Mouse (Mus musculus): Measurements from ENCODE around the gene Tec.

DNA sequence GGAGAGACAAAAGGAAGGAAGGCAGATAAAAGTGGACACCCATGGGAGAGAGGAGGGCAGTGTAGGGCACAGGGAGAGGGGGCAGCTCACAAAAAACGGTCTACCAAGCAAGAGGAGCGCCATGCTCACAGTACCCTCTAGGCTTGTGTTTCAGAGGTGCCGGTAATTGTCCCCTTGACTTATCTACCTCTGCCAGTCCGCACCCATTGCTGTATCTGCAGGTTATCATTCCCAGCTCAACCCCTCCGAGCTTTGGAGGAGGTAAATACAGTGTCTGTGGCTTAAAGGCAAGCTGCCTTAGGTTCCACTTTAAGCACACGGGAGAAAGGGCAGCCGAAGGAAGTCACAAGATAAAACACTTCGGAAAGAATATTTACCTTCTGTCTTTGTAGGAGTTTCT is 31.0 kb upstream of the Tec start:
- TF ChIP-seq GATA1 (IDR thresholded peaks at IDR 0.05; ENCODE audit: low read length) (no peak), TAL1 (IDR thresholded peaks at IDR 0.05; ENCODE audit: low read length) (no peak)

Measured in erythroblast, embryonic 14.5 days (primary cell).